Mouse (Mus musculus): ENCODE measurements around the gene Wipi2.
A peak's percentile ranks its signal among the peaks of the same experiment; 100 is the strongest.

Gene Wipi2

GRCm38 (mm10) chr5:142637823-142638222 lies 10.3 kb downstream of the Wipi2 start:
- no peak for DNase-seq

- no peak for DNase-seq
Observed at GRCm38 (mm10) chr5:142640088-142640487, 12.6 kb downstream of the Wipi2 start.

- peak; percentile 37 to 46 for DNase-seq
Observed at GRCm38 (mm10) chr5:142641331-142642051, 14.0 kb downstream of the Wipi2 start.

- DNase-seq = no peak
Observed at GRCm38 (mm10) chr5:142648162-142648561, 20.7 kb downstream of the Wipi2 start.

GRCm38 (mm10) chr5:142649460-142650050 lies 22.1 kb downstream of the Wipi2 start:
- no peak for DNase-seq

GRCm38 (mm10) chr5:142650390-142650789 lies 22.9 kb downstream of the Wipi2 start:
- DNase-seq = no peak

- no peak for DNase-seq
Observed at GRCm38 (mm10) chr5:142650794-142651497, 23.4 kb downstream of the Wipi2 start.

GRCm38 (mm10) chr5:142652266-142652665 lies 24.8 kb downstream of the Wipi2 start:
- DNase-seq = no peak

GRCm38 (mm10) chr5:142660656-142661434 lies 33.3 kb downstream of the Wipi2 start:
- DNase-seq = no peak

GRCm38 (mm10) chr5:142667921-142668320 lies 40.4 kb downstream of the Wipi2 start:
- no peak for DNase-seq

GRCm38 (mm10) chr5:142668556-142669263 lies 41.2 kb downstream of the Wipi2 start:
- DNase-seq = no peak

GRCm38 (mm10) chr5:142669726-142670125 lies 42.2 kb downstream of the Wipi2 start:
- no peak for DNase-seq

GRCm38 (mm10) chr5:142673082-142673481 lies 45.6 kb downstream of the Wipi2 start:
- DNase-seq = no peak

- DNase-seq = no peak
Observed at GRCm38 (mm10) chr5:142678141-142678571, 50.7 kb downstream of the Wipi2 start.

- no peak for DNase-seq
Observed at GRCm38 (mm10) chr5:142679065-142679464, 51.6 kb downstream of the Wipi2 start.

- DNase-seq = no peak
Observed at GRCm38 (mm10) chr5:142681911-142682310, 54.4 kb downstream of the Wipi2 start.

- DNase-seq = no peak
Observed at GRCm38 (mm10) chr5:142682529-142682928, 55.0 kb downstream of the Wipi2 start.

GRCm38 (mm10) chr5:142688866-142689265 lies 61.4 kb downstream of the Wipi2 start:
- no peak for DNase-seq

GRCm38 (mm10) chr5:142690343-142690742 lies 62.8 kb downstream of the Wipi2 start:
- DNase-seq = no peak

GRCm38 (mm10) chr5:142692248-142692647 lies 64.8 kb downstream of the Wipi2 start, which contains the start of gene Slc29a4:
Gene Slc29a4, plus strand, starts transcription at chr5:142692512.
- DNase-seq = no peak

GRCm38 (mm10) chr5:142692971-142693737 lies 65.7 kb downstream of the Wipi2 start:
- no peak for DNase-seq

Data from B cell, adult 2 months (primary cell).